Mouse (Mus musculus) testis, adult 2 months (tissue): ENCODE measurements around the gene Tmbim4. TPM values are rescaled to one million over a fixed set of nuclear protein-coding genes. Genes with fewer than 3 reads are reported as not detected.

Source experiments
- H3K27ac ChIP-seq: fragments of 200-500 bp; 2 replicates; pipeline ENCODE4 v1.5.1; 2012; ENCODE audit warnings: low read depth, low read length; ENCODE audit not compliant: control insufficient read depth, insufficient read depth
- H3K27me3 ChIP-seq: fragments of 200-500 bp; 2 replicates; pipeline ENCODE4 v1.6.1; 2012; ENCODE audit warnings: mild to moderate bottlenecking, low read length, moderate library complexity; ENCODE audit not compliant: control insufficient read depth, insufficient read depth
- H3K36me3 ChIP-seq: fragments of 200-500 bp; 2 replicates; pipeline ENCODE4 v1.6.1; 2012; ENCODE audit warnings: mild to moderate bottlenecking, low read length; ENCODE audit not compliant: control insufficient read depth, insufficient read depth
- H3K4me1 ChIP-seq: fragments of 200-500 bp; 2 replicates; pipeline ENCODE4 v1.6.1; 2012; ENCODE audit warnings: low read length; ENCODE audit not compliant: control insufficient read depth, insufficient read depth
- H3K4me3 ChIP-seq: fragments of 200-500 bp; 2 replicates; pipeline ENCODE4 v1.5.1; 2012; ENCODE audit warnings: low read depth, mild to moderate bottlenecking, low read length, moderate library complexity, mixed read lengths; ENCODE audit not compliant: control insufficient read depth
- CTCF ChIP-seq: fragments of 200-500 bp; IDR thresholded peaks from 2 replicates; pipeline ENCODE4 v1.5.1; 2012; ENCODE audit warnings: low read depth, mild to moderate bottlenecking, inconsistent platforms, low read length, moderate library complexity; ENCODE audit not compliant: control insufficient read depth, insufficient read depth, insufficient replicate concordance
- POLR2A ChIP-seq: fragments of 200-500 bp; IDR thresholded peaks from 2 replicates; pipeline ENCODE4 v1.6.1; 2012; ENCODE audit warnings: low read depth, mild to moderate bottlenecking, inconsistent platforms, low read length, moderate library complexity; ENCODE audit not compliant: control insufficient read depth
- polyA plus RNA-seq: library from polyadenylated mRNA; depleted of rRNA; stranded (reverse); fragments of >200 nt; gene quantifications from 2 replicates; pipeline ENCODE4 v1.2.3, GENCODE M21; 2012

The Tmbim4 gene
- polyA plus RNA-seq, 1 experiment, result 382 TPM

DNA sequence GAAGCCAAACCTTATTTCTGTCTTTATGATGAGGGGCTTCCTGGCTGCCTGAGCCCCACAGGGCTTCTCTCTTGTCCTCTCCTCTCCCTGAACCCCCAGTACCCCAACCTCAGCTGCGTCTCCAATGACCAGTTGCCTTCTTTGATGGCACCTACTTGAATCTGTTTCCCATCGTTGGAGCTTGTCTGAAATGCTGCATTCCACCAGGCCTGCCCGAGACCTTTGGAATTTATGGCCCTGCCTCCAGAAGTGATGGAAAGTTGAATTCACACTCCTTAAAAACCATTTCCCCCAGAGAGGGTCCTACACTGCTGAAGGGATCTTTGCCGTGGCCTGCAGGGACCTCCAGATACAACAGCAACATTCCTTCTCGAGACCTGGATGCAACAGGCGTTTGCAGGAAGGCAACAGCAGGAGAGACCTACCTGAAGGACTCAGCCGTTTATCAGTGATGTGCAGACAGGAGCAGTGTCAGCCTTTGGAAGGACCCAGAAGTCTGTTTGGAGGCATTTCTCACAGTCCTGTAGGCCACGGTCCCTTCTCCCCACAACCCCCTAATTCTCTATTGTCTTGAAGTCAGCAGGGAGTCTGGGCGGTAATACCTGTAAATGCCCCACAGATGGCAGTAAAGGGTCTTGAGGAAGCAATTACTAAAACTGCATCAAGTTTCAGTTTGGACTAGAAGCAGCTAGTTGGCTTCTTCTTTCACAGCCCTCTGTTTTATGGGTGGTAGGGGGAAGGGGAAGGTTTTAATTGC, 45.8 kb downstream of the Tmbim4 start:
- H3K27ac ChIP-seq, result no peak overlapping the region
- TF ChIP-seq CTCF (no peak), POLR2A (no peak)
- H3K36me3 ChIP-seq, result no peaks in the 10 kb centered on the region
- no peak overlapping the region for H3K4me3 ChIP-seq
- no peaks in the 10 kb centered on the region for H3K4me1 ChIP-seq
- no peaks in the 10 kb centered on the region for H3K27me3 ChIP-seq

DNA sequence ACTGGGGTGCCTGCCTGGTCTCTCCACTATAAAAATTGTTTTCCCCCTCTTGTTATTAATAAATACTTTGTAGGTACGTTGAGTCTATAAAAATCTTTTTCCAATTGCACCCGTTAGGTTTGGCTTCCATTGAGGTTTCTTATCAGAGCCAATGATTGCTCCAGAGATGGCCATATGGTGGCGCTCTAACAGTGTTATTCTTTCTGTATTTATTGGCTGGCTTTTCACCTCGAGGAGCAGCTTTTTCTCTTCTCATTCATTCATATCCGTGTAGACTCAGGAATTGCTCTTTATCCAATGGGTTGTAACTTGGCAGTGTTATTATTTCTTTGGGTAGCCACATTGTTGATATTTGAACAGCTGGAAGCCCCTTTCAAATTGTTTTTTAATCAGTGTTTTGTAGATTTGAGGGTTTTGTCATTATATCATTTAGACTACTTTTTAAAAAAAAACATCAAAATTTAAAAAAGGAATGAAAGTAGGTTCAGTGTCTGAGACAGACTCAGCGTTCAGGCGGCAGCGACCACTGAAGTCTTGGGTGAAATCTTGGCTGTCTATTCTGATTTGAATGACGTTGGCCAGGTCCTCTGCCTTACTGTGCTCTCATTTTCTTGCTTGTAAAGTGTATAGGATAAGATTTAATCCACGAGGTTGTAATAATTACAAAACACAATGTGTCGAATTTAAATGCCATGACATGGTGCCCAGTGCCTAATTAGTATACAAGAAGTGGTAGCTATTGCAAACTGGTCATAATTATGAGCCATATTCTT, 49.7 kb downstream of the Tmbim4 start:
- H3K4me3 ChIP-seq, result no peak overlapping the region
- no peaks in the 10 kb centered on the region for H3K36me3 ChIP-seq
- TF ChIP-seq CTCF (no peak), POLR2A (no peak)
- H3K27ac ChIP-seq, result no peak overlapping the region
- no peaks in the 10 kb centered on the region for H3K27me3 ChIP-seq
- H3K4me1 ChIP-seq, result no peaks in the 10 kb centered on the region

DNA sequence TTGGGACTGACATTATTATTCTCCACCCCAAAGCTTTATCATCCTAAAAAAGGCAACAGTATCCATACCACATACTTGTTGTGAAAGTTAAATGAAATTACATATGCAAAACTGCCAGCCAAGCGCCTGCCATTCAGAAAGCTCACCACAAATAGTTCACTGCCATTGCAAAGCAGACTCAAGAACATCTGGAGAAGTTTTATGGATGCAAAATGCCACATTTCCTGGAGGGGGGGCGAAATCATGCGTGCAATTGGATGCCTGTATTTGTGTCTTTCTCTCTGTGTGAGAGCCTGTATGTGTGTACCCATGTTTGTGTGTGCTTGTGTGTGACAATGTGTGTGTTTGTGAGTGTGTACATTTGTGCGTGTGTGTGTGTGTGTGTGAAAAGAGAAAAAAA, 50.4 kb downstream of the Tmbim4 start:
- no peak overlapping the region for H3K27ac ChIP-seq
- no peaks in the 10 kb centered on the region for H3K27me3 ChIP-seq
- H3K36me3 ChIP-seq, result no peaks in the 10 kb centered on the region
- H3K4me1 ChIP-seq, result no peaks in the 10 kb centered on the region
- TF ChIP-seq POLR2A (no peak), CTCF (no peak)
- H3K4me3 ChIP-seq, result no peak overlapping the region

DNA sequence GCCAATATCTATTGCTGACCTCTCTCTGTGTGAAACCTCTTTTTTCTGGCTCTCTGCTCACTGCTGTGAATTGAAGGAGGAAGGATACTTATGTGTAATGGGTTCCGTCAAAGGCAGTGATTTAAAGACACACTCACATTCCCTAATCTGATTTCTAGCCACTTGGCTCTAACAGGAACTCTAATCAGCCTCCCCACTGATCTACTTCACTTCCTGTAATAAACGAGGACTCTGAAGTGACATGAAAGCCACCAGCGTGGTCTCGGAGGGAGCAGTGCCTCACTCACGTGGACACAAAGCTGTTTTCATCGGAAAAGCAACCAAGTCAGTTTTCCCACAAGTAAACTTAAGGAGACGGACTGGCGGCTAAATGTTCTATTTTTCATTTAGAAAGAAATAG, 51.4 kb downstream of the Tmbim4 start:
- H3K27me3 ChIP-seq, result no peaks in the 10 kb centered on the region
- no peaks in the 10 kb centered on the region for H3K4me1 ChIP-seq
- H3K4me3 ChIP-seq, result no peak overlapping the region
- no peaks in the 10 kb centered on the region for H3K36me3 ChIP-seq
- H3K27ac ChIP-seq, result no peak overlapping the region
- TF ChIP-seq CTCF (no peak), POLR2A (no peak)

DNA sequence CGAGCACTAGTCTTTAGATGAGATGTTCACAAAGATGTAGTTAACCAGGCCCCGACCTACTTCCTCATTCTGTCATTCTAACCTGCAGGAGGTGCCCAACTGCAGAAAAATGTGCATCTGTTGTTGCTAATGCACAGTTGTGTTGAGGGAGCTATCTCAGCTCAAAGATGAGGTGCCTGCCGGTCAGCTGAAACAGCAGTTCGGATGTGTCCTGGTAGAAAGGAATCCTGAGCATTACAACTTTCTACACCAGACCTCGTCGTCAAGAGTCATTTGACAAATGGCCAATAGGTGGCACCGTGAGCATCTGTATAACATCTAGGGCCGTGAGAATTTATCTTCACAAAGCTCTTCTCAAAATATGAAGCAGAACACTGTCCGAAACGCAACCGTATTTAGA, 55.8 kb downstream of the Tmbim4 start:
- H3K27ac ChIP-seq, result no peak overlapping the region
- no peaks in the 10 kb centered on the region for H3K27me3 ChIP-seq
- H3K36me3 ChIP-seq, result no peaks in the 10 kb centered on the region
- H3K4me3 ChIP-seq, result no peak overlapping the region
- TF ChIP-seq CTCF (no peak), POLR2A (no peak)
- 0 out of 2 replicates have a peak, but pooled peaks cover 2% of the 10 kb centered on the region for H3K4me1 ChIP-seq

DNA sequence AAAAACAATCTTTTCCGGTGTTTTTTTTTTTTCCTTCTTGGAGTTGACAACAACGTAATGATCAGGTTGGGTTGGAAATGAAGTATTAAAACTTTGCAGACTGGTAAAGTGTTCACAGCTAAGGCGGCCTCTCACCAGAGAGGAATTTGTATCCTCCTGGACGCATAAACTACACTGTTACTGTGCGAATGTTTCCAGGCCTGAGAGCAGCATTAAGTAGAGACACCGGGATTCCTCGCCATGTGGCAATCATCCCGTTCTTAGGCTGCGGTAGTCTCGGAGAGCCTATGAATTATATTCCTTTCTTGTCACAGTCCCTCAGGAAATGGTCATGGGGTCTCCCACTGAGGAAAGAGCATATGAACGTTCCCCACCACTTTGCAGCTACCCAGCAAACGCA, 66.4 kb downstream of the Tmbim4 start:
- H3K4me1 ChIP-seq, result peaks cover 5% of the 10 kb centered on the region
- H3K27ac ChIP-seq, result no peak overlapping the region
- H3K36me3 ChIP-seq, result no peaks in the 10 kb centered on the region
- no peak overlapping the region for H3K4me3 ChIP-seq
- no peaks in the 10 kb centered on the region for H3K27me3 ChIP-seq
- no peak for TF ChIP-seq CTCF
- TF ChIP-seq POLR2A, result no peak

DNA sequence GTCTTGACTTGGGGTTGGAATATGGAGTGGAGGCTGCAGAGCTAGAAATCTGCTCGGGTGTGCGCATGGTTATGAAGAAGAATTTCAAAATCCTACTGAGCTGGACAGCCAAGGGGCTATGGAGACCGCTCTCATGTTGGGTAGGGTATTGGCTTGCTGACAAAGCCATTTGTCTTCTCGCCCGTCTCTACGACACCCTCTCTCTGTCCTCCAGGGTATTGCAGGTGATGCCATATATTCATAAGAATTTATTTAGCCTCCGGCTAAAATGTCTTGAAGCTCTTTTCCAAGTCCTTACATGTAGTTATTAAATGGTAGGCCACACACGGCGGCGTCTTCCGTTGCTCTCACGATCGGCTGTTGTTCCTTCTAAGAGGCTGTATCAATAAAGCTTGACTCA, 68.6 kb downstream of the Tmbim4 start:
- Histone ChIP-seq H3K4me3 (no peak overlapping the region), H3K36me3 (no peaks in the 10 kb centered on the region), H3K27me3 (no peaks in the 10 kb centered on the region), H3K27ac (no peak overlapping the region), H3K4me1 (peaks cover 5% of the 10 kb centered on the region)
- no peak for TF ChIP-seq POLR2A
- TF ChIP-seq CTCF, result no peak

DNA sequence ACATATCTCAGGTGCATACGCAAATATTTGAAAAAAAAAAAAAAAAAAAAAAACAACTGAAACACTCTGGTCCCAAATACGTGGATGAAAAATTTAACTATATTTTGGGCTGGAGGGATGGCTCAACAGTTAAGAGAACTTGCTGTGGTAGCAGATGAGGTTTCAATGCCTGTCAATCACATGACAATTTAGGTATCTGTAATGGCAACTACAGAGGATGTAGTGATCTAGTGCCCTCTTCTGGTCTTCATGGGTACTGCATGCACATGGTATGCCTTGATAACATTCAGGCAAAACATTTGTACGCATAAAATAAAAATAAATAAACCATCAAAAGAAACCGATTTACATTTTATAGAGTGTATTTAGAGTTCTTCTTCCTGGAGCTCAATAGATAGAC, 69.4 kb downstream of the Tmbim4 start:
- Histone ChIP-seq H3K27me3 (no peaks in the 10 kb centered on the region), H3K36me3 (no peaks in the 10 kb centered on the region), H3K4me1 (peaks cover 5% of the 10 kb centered on the region), H3K4me3 (no peak overlapping the region), H3K27ac (no peak overlapping the region)
- no peak for TF ChIP-seq CTCF
- no peak for TF ChIP-seq POLR2A
